Mouse (Mus musculus) heart, embryonic 16.5 days (tissue): ENCODE data around the gene Ube2n. TPM values are rescaled to one million over a fixed set of nuclear protein-coding genes. Genes with fewer than 3 reads are reported as not detected.

ENCODE experiments used
- ATAC-seq: fragments of 200-750 bp; cut with Nextera tagmentation; replicated peaks from 2 replicates; pipeline ENCODE4 v1.8.0; 2017; ENCODE audit warnings: moderate number of reproducible peaks; ENCODE audit not compliant: insufficient read depth, low FRiP score; ENCODE audit errors: extremely low read depth
- H3K27ac ChIP-seq: fragments of 300-500 bp; sonication (generic); 2 replicates; pipeline ENCODE4 v1.5.1; 2014; ENCODE audit warnings: mild to moderate bottlenecking, low read length, control low read depth, moderate library complexity
- H3K27me3 ChIP-seq: fragments of 300-500 bp; sonication (generic); 2 replicates; pipeline ENCODE4 v1.6.1; 2014; ENCODE audit warnings: low read length, mixed read lengths; ENCODE audit not compliant: control insufficient read depth, insufficient read depth
- H3K36me3 ChIP-seq: fragments of 300-500 bp; sonication (generic); 2 replicates; pipeline ENCODE4 v1.6.1; 2014; ENCODE audit not compliant: control insufficient read depth, insufficient read depth
- H3K4me1 ChIP-seq: fragments of 300-500 bp; sonication (generic); 2 replicates; pipeline ENCODE4 v1.6.1; 2014; ENCODE audit warnings: low read length, mixed read lengths; ENCODE audit not compliant: control insufficient read depth, insufficient read depth
- H3K4me2 ChIP-seq: fragments of 300-500 bp; sonication (generic); 2 replicates; pipeline ENCODE4 v1.6.1; 2014; ENCODE audit warnings: low read depth, mild to moderate bottlenecking, control low read depth, low read length
- H3K4me3 ChIP-seq: fragments of 300-500 bp; sonication (generic); 2 replicates; pipeline ENCODE4 v1.5.1; 2014; ENCODE audit warnings: mild to moderate bottlenecking, control low read depth, low read length
- H3K9ac ChIP-seq: fragments of 300-500 bp; sonication (generic); 2 replicates; pipeline ENCODE4 v1.6.1; 2014; ENCODE audit warnings: low read length, control low read depth
- H3K9me3 ChIP-seq: fragments of 300-500 bp; sonication (generic); replicated peaks from 2 replicates; pipeline ENCODE4 v1.6.1; 2016; ENCODE audit warnings: low read length; ENCODE audit not compliant: control insufficient read depth
- WGBS: fragments of 180-500 bp; shearing (Covaris S2); extraction: QIAGEN DNeasy Blood & Tissue Kit; methylation state at CpG from one replicate; pipeline ENCODE4 v1.1.7; 2014; 5-methylcytosine and 5-hydroxymethylcytosine counted together
- polyA plus RNA-seq: library from polyadenylated mRNA; unstranded; fragments of >200 nt; fragmentation: Nextera tagmentation; extraction: Ambion mirVana; gene quantifications from 2 replicates; pipeline ENCODE4 v1.2.1, GENCODE M21; 2015

Ube2n gene
- polyA plus RNA-seq, 1 experiment from 2014 or later, result 246 TPM

- Histone ChIP-seq H3K4me2 (peak overlapping the region; percentile 82), H3K4me1 (peaks cover 11% of the 10 kb centered on the region), H3K4me3 (peak overlapping the region; percentile 85), H3K27ac (peak overlapping the region; percentile 98), H3K27me3 (no peaks in the 10 kb centered on the region), H3K9ac (peak overlapping the region; percentile 77), H3K9me3 (no peaks in the 10 kb centered on the region; the same call in 1 of the 2 replicates), H3K36me3 (no peaks in the 10 kb centered on the region)
- WGBS, result 34% methylated on average over 15 of the region's 15 CpGs
- no peak; the same call in 1 of the 2 replicates for ATAC-seq
These were observed 983 bp upstream of the Ube2n start for GRCm38 (mm10) chr10:95513768-95514556.

DNA sequence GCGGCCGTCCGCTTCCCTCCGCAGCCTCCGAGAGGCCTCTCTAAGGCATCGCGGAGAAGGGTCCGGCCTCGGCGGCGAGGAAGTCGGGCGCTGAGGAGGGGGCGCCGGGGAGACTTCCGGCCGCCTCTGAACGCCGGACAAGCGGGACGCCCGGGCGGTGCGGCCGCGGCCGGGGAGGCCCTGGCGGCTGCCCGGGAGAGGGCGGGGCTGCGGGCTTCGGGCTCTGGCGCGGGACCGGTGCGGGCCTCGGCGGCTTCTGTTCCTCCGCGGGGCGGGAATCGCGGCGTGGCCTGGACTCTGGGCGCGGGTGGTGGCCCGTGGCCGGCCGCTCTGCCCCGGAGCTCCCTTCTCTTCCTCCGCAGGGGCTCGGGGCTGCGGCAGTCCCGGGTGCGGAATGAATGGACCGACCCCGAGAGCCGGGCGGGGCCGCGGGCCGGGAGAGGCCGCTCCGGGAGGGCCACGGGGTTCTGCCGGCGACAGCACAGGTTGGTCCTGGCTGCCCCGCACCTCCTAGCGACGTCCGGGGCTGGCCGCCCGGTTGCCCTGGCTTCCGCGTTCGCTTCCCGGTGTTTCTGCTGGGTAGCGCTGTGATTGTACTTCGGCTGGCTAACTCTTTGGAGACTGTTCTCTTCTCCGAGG lies 467 bp downstream of the Ube2n start:
- Histone ChIP-seq H3K27me3 (no peaks in the 10 kb centered on the region), H3K9me3 (no peaks in the 10 kb centered on the region; the same call in 1 of the 2 replicates), H3K4me3 (peak overlapping the region; percentile 85), H3K4me1 (peaks cover 14% of the 10 kb centered on the region), H3K27ac (peak overlapping the region; percentile 98), H3K4me2 (peak overlapping the region; percentile 57), H3K9ac (peak overlapping the region; percentile 93), H3K36me3 (no peaks in the 10 kb centered on the region)
- WGBS, result under 1% methylated on average over 72 of the region's 80 CpGs
- peak; percentile 59 for ATAC-seq

DNA sequence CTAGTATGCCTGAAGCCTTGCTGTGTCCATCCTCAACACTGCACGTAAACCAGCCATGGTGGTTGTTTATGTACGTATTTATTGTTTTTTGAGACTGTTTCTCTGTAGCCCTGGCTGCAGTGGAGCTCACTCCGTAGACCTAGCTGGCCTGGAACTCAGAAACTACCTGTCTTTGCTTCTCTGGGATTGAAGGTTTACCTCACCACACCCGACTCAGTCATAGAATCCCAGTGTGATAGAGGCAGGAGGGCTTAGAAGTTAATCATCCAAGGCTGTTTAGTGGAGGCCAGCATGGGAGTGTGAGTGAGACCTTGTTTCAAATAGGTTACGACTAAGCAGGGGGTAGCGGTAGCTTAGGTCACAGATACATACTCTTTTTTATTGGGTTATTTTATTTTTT lies 2.7 kb downstream of the Ube2n start:
- H3K4me1 ChIP-seq, result peaks cover 14% of the 10 kb centered on the region
- ATAC-seq, result no peak

DNA sequence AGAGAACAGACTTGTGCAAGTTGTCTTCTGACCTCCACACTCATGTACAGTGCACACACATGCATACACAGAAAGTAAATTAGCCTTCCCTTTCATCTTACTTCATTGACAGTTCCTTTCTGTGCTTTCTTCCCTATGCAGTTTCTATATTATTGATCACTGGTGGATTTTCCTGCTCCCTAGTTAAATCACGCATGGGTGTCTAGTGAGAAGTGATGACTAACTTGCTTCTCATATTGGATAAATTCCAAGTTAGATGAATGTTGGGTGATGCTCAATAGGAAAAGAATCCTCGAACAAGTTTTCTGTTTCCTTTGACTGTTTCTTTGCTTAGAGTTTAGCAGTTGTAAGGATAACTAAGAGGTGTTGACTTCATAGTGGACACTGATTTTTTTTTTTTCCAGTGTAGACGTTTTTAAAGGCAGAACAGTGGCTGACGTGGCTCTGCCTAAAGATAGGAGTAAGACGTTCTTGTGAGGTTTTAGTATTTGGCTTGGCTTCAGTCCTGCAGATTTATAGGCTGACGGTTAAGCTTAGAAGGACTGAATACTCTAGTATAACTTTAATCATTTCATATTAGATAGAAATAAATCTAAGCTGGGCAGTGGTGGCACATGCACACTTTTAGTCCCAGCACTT lies 10.2 kb downstream of the Ube2n start:
- peaks cover 25% of the 10 kb centered on the region for H3K4me1 ChIP-seq
- H3K4me3 ChIP-seq, result no peak overlapping the region
- ATAC-seq, result no peak

More for the DNA sequence above, 2.7 kb downstream of the Ube2n start:
- no peaks in the 10 kb centered on the region for H3K9me3 ChIP-seq
- no peaks in the 10 kb centered on the region for H3K27me3 ChIP-seq
- no peaks in the 10 kb centered on the region; the same call in 1 of the 2 replicates for H3K36me3 ChIP-seq
- no peak overlapping the region for H3K9ac ChIP-seq
- H3K27ac ChIP-seq, result no peak overlapping the region
- WGBS, result 85% methylated on average over 6 of the region's 6 CpGs
- H3K4me3 ChIP-seq, result no peak overlapping the region
- no peak overlapping the region for H3K4me2 ChIP-seq

GRCm38 (mm10) chr10:95525871-95526270 lies 10.9 kb downstream of the Ube2n start:
- Histone ChIP-seq H3K4me2 (no peak overlapping the region), H3K4me1 (peaks cover 30% of the 10 kb centered on the region), H3K27me3 (no peaks in the 10 kb centered on the region), H3K36me3 (no peaks in the 10 kb centered on the region; the same call in 1 of the 2 replicates), H3K9me3 (no peaks in the 10 kb centered on the region), H3K9ac (no peak overlapping the region), H3K4me3 (no peak overlapping the region), H3K27ac (no peak overlapping the region)
- WGBS, result 89% methylated on average over 5 of the region's 5 CpGs
- ATAC-seq, result no peak

More for the DNA sequence above, 10.2 kb downstream of the Ube2n start:
- 41% methylated on average over 6 of the region's 6 CpGs for WGBS
- Histone ChIP-seq H3K36me3 (no peaks in the 10 kb centered on the region; the same call in 1 of the 2 replicates), H3K9ac (no peak overlapping the region), H3K9me3 (no peaks in the 10 kb centered on the region), H3K27me3 (no peaks in the 10 kb centered on the region), H3K27ac (no peak overlapping the region), H3K4me2 (no peak overlapping the region)

GRCm38 (mm10) chr10:95526495-95527122 lies 11.7 kb downstream of the Ube2n start:
- no peak for ATAC-seq
- 79% methylated on average over 5 of the region's 5 CpGs for WGBS
- Histone ChIP-seq H3K9ac (no peak overlapping the region), H3K36me3 (no peaks in the 10 kb centered on the region; the same call in 1 of the 2 replicates), H3K4me3 (no peak overlapping the region), H3K27me3 (no peaks in the 10 kb centered on the region), H3K4me2 (no peak overlapping the region), H3K4me1 (peaks cover 31% of the 10 kb centered on the region), H3K27ac (0 out of 2 replicates have a peak overlapping the region, but pooled peaks have one; percentile 24), H3K9me3 (no peaks in the 10 kb centered on the region)

DNA sequence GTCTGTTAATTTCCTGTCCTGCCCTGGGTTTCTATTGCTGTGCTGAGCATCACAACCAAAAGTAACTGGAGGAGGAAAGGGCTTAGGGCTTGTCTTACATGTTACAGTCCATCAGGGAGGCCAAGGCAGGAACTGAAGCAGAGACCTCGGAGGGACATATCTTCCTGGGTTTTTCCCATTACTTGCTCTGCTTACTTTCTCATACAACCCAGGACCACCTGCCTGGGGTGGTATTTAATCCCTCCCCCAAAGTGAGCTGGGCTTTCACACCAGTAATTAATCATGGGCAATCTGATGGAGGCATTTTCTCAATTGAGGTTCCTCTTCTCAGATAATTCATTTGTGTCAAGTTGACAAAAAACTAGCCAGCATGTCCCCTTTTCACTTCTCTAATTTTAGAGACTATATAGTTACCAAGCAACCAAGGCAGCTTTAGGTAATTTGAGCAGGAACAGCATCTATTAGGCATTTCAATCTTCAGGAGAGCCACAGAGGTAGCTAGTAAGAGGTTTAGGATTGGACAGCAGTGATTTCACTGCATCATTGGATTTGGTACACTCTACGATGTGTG lies 15.7 kb downstream of the Ube2n start:
- H3K9ac ChIP-seq, result no peak overlapping the region
- no peaks in the 10 kb centered on the region for H3K36me3 ChIP-seq
- H3K4me1 ChIP-seq, result peaks cover 47% of the 10 kb centered on the region
- 67% methylated on average over 2 of the region's 2 CpGs for WGBS
- no peak overlapping the region for H3K27ac ChIP-seq
- no peak overlapping the region for H3K4me2 ChIP-seq
- no peaks in the 10 kb centered on the region for H3K9me3 ChIP-seq
- no peak overlapping the region for H3K4me3 ChIP-seq
- ATAC-seq, result no peak
- no peaks in the 10 kb centered on the region for H3K27me3 ChIP-seq

DNA sequence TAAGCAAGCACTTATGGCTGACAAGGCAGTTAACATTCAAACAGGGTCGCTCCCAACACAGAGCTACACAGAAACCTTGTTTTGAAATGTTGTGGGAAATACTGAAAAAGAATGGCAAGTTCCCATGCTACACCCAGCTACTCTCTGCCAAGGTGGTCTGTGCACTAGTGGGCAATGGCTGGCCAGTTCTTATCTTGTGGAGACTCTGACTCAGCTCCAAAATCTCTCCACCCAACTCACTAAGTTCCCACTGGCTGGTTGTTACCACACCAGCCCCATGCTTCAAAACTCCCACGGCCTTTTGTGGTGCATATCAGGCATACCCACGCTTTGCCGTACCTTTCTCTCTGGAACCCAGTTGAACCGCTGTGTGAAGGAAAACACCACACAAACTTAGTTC lies 18.0 kb downstream of the Ube2n start:
- no peaks in the 10 kb centered on the region for H3K27me3 ChIP-seq
- WGBS, result 61% methylated on average over 5 of the region's 5 CpGs
- no peaks in the 10 kb centered on the region for H3K36me3 ChIP-seq
- H3K4me2 ChIP-seq, result no peak overlapping the region
- H3K9ac ChIP-seq, result no peak overlapping the region
- no peak for ATAC-seq
- peaks cover 42% of the 10 kb centered on the region for H3K4me1 ChIP-seq
- H3K9me3 ChIP-seq, result no peaks in the 10 kb centered on the region
- no peak overlapping the region for H3K4me3 ChIP-seq
- no peak overlapping the region for H3K27ac ChIP-seq
